Mouse (Mus musculus): Measurements from ENCODE around the gene Rsad2.

DNA sequence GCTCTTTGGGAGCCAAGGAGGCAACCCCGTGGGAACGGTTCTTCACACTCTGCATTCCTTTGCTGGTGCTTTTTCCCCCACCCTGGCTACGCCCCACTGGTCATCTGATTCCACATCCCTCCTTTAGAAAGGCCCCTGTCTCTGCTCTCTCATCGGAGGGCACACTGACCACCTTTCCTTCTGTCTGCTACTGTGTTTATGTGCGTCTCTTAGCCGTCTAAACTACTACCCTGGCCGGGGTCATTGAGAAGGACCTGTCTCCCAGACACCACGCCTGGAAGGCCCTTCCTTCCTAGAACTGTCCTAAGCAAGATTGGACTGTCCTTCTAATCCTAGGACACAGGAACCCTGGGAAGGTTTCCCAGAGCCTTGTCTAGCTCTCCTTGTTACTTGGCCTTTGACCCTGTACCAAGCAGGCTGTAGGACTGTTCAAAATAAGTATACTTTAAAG lies 42.3 kb downstream of the Rsad2 start:
- no peak for TF ChIP-seq CTCF (IDR thresholded peaks at IDR 0.05; ENCODE audit: borderline replicate concordance, extremely low read depth, insufficient read depth, insufficient read length)
- no peak for TF ChIP-seq POLR2A (IDR thresholded peaks at IDR 0.05; ENCODE audit: borderline replicate concordance, extremely low read depth, insufficient read depth, insufficient read length, poor library complexity, severe bottlenecking)

Measured in brain, embryonic 14.5 days (tissue).